Mouse (Mus musculus): ENCODE data around the gene Eepd1. TPM values are rescaled to one million over a fixed set of nuclear protein-coding genes. Genes with fewer than 3 reads are reported as not detected.
A peak's percentile ranks its signal among the peaks of the same experiment; 100 is the strongest.

Gene Eepd1
- polyA plus RNA-seq, 1 experiment from 2014 or later = 16.8 TPM

GRCm38 (mm10) chr9:25500031-25500430 lies 18.7 kb downstream of the Eepd1 start:
- no peak overlapping the region for H3K4me2 ChIP-seq (replicated peaks; ENCODE audit: low read depth)
- WGBS = 82% methylated on average over 2 of the region's 2 CpGs
- no peak for DNase-seq (ENCODE audit: low spot score)
- no peak overlapping the region for H3K9ac ChIP-seq (ENCODE audit: low read length)
- no peak overlapping the region for H3K4me3 ChIP-seq (ENCODE audit: low read depth, low read length)
- H3K27ac ChIP-seq (replicated peaks) = no peak overlapping the region
- no peak for TF ChIP-seq CTCF (IDR thresholded peaks at IDR 0.05; ENCODE audit: low read depth)
- TF ChIP-seq EP300 (optimal IDR thresholded peaks at IDR 0.05) = no peak
- no peaks in the 10 kb centered on the region for H3K27me3 ChIP-seq (ENCODE audit: control insufficient read depth, insufficient read depth, low read length)
- H3K4me1 ChIP-seq (replicated peaks; ENCODE audit: control insufficient read depth, insufficient read depth) = no peaks in the 10 kb centered on the region
- H3K9me3 ChIP-seq (ENCODE audit: control insufficient read depth, low read length) = no peaks in the 10 kb centered on the region
- ATAC-seq (ENCODE audit: low FRiP score, low TSS enrichment) = no peak
- H3K36me3 ChIP-seq (ENCODE audit: control insufficient read depth, insufficient read depth, low read length) = no peaks in the 10 kb centered on the region

- no peaks in the 10 kb centered on the region for H3K9me3 ChIP-seq (ENCODE audit: control insufficient read depth, low read length)
- no peaks in the 10 kb centered on the region for H3K4me1 ChIP-seq (replicated peaks; ENCODE audit: control insufficient read depth, insufficient read depth)
- DNase-seq (ENCODE audit: low spot score) = no peak
- H3K9ac ChIP-seq (ENCODE audit: low read length) = no peak overlapping the region
- 86% methylated on average over 3 of the region's 3 CpGs for WGBS
- no peak overlapping the region for H3K4me2 ChIP-seq (replicated peaks; ENCODE audit: low read depth)
- ATAC-seq (ENCODE audit: low FRiP score, low TSS enrichment) = no peak
- no peaks in the 10 kb centered on the region for H3K36me3 ChIP-seq (ENCODE audit: control insufficient read depth, insufficient read depth, low read length)
- no peak overlapping the region for H3K27ac ChIP-seq (replicated peaks)
- H3K27me3 ChIP-seq (ENCODE audit: control insufficient read depth, insufficient read depth, low read length) = no peaks in the 10 kb centered on the region
- TF ChIP-seq CTCF (IDR thresholded peaks at IDR 0.05; ENCODE audit: low read depth) (no peak), EP300 (optimal IDR thresholded peaks at IDR 0.05) (no peak)
- H3K4me3 ChIP-seq (ENCODE audit: low read depth, low read length) = no peak overlapping the region
These were observed 27.5 kb downstream of the Eepd1 start for GRCm38 (mm10) chr9:25508825-25509224.

- no peak for ATAC-seq (ENCODE audit: low FRiP score, low TSS enrichment)
- 78% methylated on average over 11 of the region's 11 CpGs for WGBS
- no peaks in the 10 kb centered on the region for H3K27me3 ChIP-seq (ENCODE audit: control insufficient read depth, insufficient read depth, low read length)
These were observed 29.2 kb downstream of the Eepd1 start for GRCm38 (mm10) chr9:25510572-25510971.

GRCm38 (mm10) chr9:25513050-25513449 lies 31.7 kb downstream of the Eepd1 start:
- ATAC-seq (ENCODE audit: low FRiP score, low TSS enrichment) (no peak; the same call in 1 of the 2 replicates), DNase-seq (ENCODE audit: low spot score) (peak; percentile 78)
- Histone ChIP-seq H3K27ac (replicated peaks) (no peak overlapping the region), H3K9me3 (ENCODE audit: control insufficient read depth, low read length) (no peaks in the 10 kb centered on the region), H3K4me2 (replicated peaks; ENCODE audit: low read depth) (no peak overlapping the region), H3K27me3 (ENCODE audit: control insufficient read depth, insufficient read depth, low read length) (no peaks in the 10 kb centered on the region), H3K4me1 (replicated peaks; ENCODE audit: control insufficient read depth, insufficient read depth) (no peaks in the 10 kb centered on the region), H3K9ac (ENCODE audit: low read length) (no peak overlapping the region), H3K4me3 (ENCODE audit: low read depth, low read length) (no peak overlapping the region), H3K36me3 (ENCODE audit: control insufficient read depth, insufficient read depth, low read length) (no peaks in the 10 kb centered on the region)
- no peak for TF ChIP-seq CTCF (IDR thresholded peaks at IDR 0.05; ENCODE audit: low read depth)
- no peak for TF ChIP-seq EP300 (optimal IDR thresholded peaks at IDR 0.05)
- 50% methylated on average over 2 of the region's 2 CpGs for WGBS

More at GRCm38 (mm10) chr9:25510572-25510971, 29.2 kb downstream of the Eepd1 start:
- Histone ChIP-seq H3K36me3 (ENCODE audit: control insufficient read depth, insufficient read depth, low read length) (no peaks in the 10 kb centered on the region), H3K4me3 (ENCODE audit: low read depth, low read length) (no peak overlapping the region), H3K4me2 (replicated peaks; ENCODE audit: low read depth) (no peak overlapping the region), H3K27ac (replicated peaks) (no peak overlapping the region), H3K9me3 (ENCODE audit: control insufficient read depth, low read length) (no peaks in the 10 kb centered on the region), H3K4me1 (replicated peaks; ENCODE audit: control insufficient read depth, insufficient read depth) (no peaks in the 10 kb centered on the region), H3K9ac (ENCODE audit: low read length) (no peak overlapping the region)
- TF ChIP-seq EP300 (optimal IDR thresholded peaks at IDR 0.05) (no peak), CTCF (IDR thresholded peaks at IDR 0.05; ENCODE audit: low read depth) (no peak)
- no peak for DNase-seq (ENCODE audit: low spot score)

GRCm38 (mm10) chr9:25513556-25513955 lies 32.2 kb downstream of the Eepd1 start:
- Histone ChIP-seq H3K4me2 (replicated peaks; ENCODE audit: low read depth) (no peak overlapping the region), H3K9ac (ENCODE audit: low read length) (no peak overlapping the region), H3K4me3 (ENCODE audit: low read depth, low read length) (no peak overlapping the region), H3K27ac (replicated peaks) (no peak overlapping the region), H3K4me1 (replicated peaks; ENCODE audit: control insufficient read depth, insufficient read depth) (no peaks in the 10 kb centered on the region), H3K27me3 (ENCODE audit: control insufficient read depth, insufficient read depth, low read length) (no peaks in the 10 kb centered on the region), H3K36me3 (ENCODE audit: control insufficient read depth, insufficient read depth, low read length) (no peaks in the 10 kb centered on the region), H3K9me3 (ENCODE audit: control insufficient read depth, low read length) (no peaks in the 10 kb centered on the region)
- no peak for ATAC-seq (ENCODE audit: low FRiP score, low TSS enrichment)
- no peak for TF ChIP-seq EP300 (optimal IDR thresholded peaks at IDR 0.05)
- no peak for TF ChIP-seq CTCF (IDR thresholded peaks at IDR 0.05; ENCODE audit: low read depth)
- DNase-seq (ENCODE audit: low spot score) = no peak
- WGBS = 67% methylated on average over 3 of the region's 3 CpGs

GRCm38 (mm10) chr9:25516640-25517039 lies 35.3 kb downstream of the Eepd1 start:
- DNase-seq (ENCODE audit: low spot score) = no peak
- Histone ChIP-seq H3K4me3 (ENCODE audit: low read depth, low read length) (no peak overlapping the region), H3K36me3 (ENCODE audit: control insufficient read depth, insufficient read depth, low read length) (no peaks in the 10 kb centered on the region), H3K9me3 (ENCODE audit: control insufficient read depth, low read length) (no peaks in the 10 kb centered on the region), H3K4me2 (replicated peaks; ENCODE audit: low read depth) (no peak overlapping the region), H3K4me1 (replicated peaks; ENCODE audit: control insufficient read depth, insufficient read depth) (no peaks in the 10 kb centered on the region), H3K27ac (replicated peaks) (no peak overlapping the region), H3K9ac (ENCODE audit: low read length) (no peak overlapping the region), H3K27me3 (ENCODE audit: control insufficient read depth, insufficient read depth, low read length) (no peaks in the 10 kb centered on the region)
- ATAC-seq (ENCODE audit: low FRiP score, low TSS enrichment) = no peak
- no peak for TF ChIP-seq EP300 (optimal IDR thresholded peaks at IDR 0.05)
- no peak for TF ChIP-seq CTCF (IDR thresholded peaks at IDR 0.05; ENCODE audit: low read depth)
- 67% methylated on average over 7 of the region's 7 CpGs for WGBS

Measured in stomach, postnatal 0 days (tissue).